Mouse (Mus musculus) embryonic facial prominence, embryonic 14.5 days (tissue): ENCODE data around the gene Cntnap4. TPM values are rescaled to one million over a fixed set of nuclear protein-coding genes. Genes with fewer than 3 reads are reported as not detected.

Experiments used
- ATAC-seq: fragments of 200-750 bp; cut with Nextera tagmentation; 2 replicates; pipeline ENCODE4 v1.8.0; 2017; ENCODE audit warnings: low read depth, moderate number of reproducible peaks, moderate TSS enrichment
- DNase-seq: peaks from one replicate; pipeline ENCODE4 v3.0.0-alpha.2; 2015; ENCODE audit warnings: low spot score
- H3K27ac ChIP-seq: fragments of 300-500 bp; sonication (generic); replicated peaks from 2 replicates; pipeline ENCODE4 v1.5.1; 2014; ENCODE audit warnings: low read depth, mild to moderate bottlenecking, low read length, moderate library complexity
- H3K27me3 ChIP-seq: fragments of 300-500 bp; sonication (generic); replicated peaks from 2 replicates; pipeline ENCODE4 v1.6.1; 2014; ENCODE audit warnings: low read length; ENCODE audit not compliant: control insufficient read depth, insufficient read depth
- H3K36me3 ChIP-seq: fragments of 300-500 bp; sonication (generic); 2 replicates; pipeline ENCODE4 v1.6.1; 2014; ENCODE audit warnings: low read length, mixed read lengths; ENCODE audit not compliant: control insufficient read depth, insufficient read depth
- H3K4me1 ChIP-seq: fragments of 300-500 bp; sonication (generic); 2 replicates; pipeline ENCODE4 v1.6.1; 2014; ENCODE audit warnings: antibody characterized with exemption, low read length; ENCODE audit not compliant: control insufficient read depth, insufficient read depth
- H3K4me2 ChIP-seq: fragments of 300-500 bp; sonication (generic); 2 replicates; pipeline ENCODE4 v1.6.1; 2014; ENCODE audit warnings: low read depth, mild to moderate bottlenecking, low read length, moderate library complexity, mixed read lengths
- H3K4me3 ChIP-seq: fragments of 300-500 bp; sonication (generic); 2 replicates; pipeline ENCODE4 v1.5.1; 2014; ENCODE audit warnings: low read depth, mild to moderate bottlenecking, low read length
- H3K9ac ChIP-seq: fragments of 300-500 bp; sonication (generic); 2 replicates; pipeline ENCODE4 v1.6.1; 2014; ENCODE audit warnings: low read depth, mild to moderate bottlenecking, low read length, moderate library complexity, mixed read lengths
- H3K9me3 ChIP-seq: fragments of 300-500 bp; sonication (generic); 2 replicates; pipeline ENCODE4 v1.6.1; 2016; ENCODE audit warnings: low read length; ENCODE audit not compliant: control insufficient read depth
- WGBS: fragments of 180-500 bp; shearing (Covaris S2); extraction: QIAGEN DNeasy Blood & Tissue Kit; methylation state at CpG from one replicate; pipeline ENCODE4 v1.1.7; 2014; 5-methylcytosine and 5-hydroxymethylcytosine counted together
- polyA plus RNA-seq: library from polyadenylated mRNA; unstranded; fragments of >200 nt; fragmentation: Nextera tagmentation; extraction: Ambion mirVana; gene quantifications from 2 replicates; pipeline ENCODE4 v1.2.1, GENCODE M21; 2014

Gene Cntnap4
- polyA plus RNA-seq, 1 experiment from 2014 or later = 2.3 TPM

DNA sequence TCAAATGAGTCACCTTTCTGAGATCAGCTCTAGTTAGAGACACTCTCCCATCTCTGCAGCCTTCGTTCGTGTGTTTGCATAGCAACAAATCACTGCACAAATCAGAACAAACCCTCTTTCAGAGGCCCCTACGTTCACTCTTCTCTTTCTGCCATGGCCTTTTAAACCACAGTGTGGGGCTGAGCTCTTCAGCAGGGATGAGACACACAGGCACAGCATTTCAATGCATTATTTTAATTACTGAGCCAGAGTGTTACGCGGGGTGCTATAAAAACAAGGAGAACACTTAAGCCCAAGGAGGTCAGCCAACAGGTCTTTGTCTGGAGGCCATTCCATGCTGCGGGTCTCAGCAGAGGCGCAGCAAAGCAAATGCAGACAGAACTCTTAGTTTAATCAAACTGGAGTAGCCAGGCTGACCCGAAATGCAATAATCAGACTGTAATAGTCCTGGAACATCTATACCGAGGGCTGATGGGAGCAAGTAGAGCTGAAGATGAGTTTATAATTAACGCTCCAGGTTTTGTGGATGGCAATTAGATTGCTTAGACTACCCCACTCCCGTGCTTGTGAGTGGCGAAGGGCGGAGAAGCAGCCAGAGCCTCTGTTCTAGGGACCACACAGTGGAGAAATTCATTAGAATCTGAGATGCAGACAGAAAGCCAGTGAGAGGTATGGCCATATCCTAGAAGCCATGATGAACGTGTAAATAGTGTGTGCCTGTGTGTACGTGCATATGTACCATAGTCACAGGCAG lies 26.4 kb downstream of the Cntnap4 start:
- no peak for DNase-seq
- Histone ChIP-seq H3K27me3 (no peaks in the 10 kb centered on the region), H3K27ac (no peak overlapping the region), H3K9me3 (no peaks in the 10 kb centered on the region), H3K4me1 (no peaks in the 10 kb centered on the region), H3K36me3 (no peaks in the 10 kb centered on the region), H3K4me3 (no peak overlapping the region), H3K9ac (no peak overlapping the region), H3K4me2 (no peak overlapping the region)
- WGBS = 71% methylated on average over 15 of the region's 15 CpGs
- ATAC-seq = no peak

- ATAC-seq = no peak
- Histone ChIP-seq H3K9me3 (no peaks in the 10 kb centered on the region), H3K4me1 (no peaks in the 10 kb centered on the region), H3K9ac (no peak overlapping the region), H3K27me3 (no peaks in the 10 kb centered on the region), H3K36me3 (no peaks in the 10 kb centered on the region), H3K27ac (no peak overlapping the region), H3K4me3 (no peak overlapping the region), H3K4me2 (no peak overlapping the region)
- DNase-seq = no peak
- WGBS = 89% methylated on average over 11 of the region's 11 CpGs
Observed at GRCm38 (mm10) chr8:112599975-112600374, 30.1 kb downstream of the Cntnap4 start.

DNA sequence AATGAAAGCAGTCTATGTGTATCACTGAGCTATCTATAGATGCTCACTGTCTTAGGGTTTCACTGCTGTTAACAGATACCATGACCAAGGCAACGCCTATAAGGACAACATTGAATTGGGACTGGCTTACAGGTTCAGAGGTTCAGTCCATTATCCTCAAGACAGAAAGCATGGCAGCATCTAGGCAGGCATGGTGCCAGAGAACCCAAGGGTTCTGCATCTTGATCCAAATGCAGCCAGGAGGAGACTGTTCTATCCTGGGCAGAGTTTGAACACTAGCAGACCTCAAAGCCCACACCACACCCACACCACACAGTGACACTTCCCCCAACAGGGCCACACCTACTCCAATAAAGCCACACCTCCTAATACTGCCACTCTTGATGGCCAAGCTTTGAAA lies 31.3 kb downstream of the Cntnap4 start:
- no peaks in the 10 kb centered on the region for H3K9me3 ChIP-seq
- H3K4me3 ChIP-seq = no peak overlapping the region

DNA sequence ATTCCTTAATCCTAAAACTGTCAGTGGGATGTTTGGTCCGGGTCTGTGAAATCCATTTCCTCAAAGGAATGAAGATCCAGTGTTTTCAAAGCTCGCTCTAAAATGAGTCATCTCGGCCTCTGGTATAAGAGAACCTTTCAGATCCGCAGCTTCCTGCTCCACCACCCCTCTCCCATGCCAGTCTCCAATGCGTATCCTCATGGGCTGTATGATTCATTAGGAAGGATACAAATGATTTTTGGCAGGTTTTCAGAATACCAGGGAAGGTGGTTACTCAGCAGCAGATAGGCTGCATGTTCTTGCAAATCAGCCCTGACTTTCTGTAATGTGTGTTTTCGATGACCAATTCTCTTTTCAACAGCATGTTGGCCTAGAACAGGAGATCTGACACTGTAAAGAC lies 40.3 kb downstream of the Cntnap4 start:
- no peak for ATAC-seq
- no peaks in the 10 kb centered on the region for H3K4me1 ChIP-seq
- H3K9me3 ChIP-seq = no peaks in the 10 kb centered on the region
- no peak overlapping the region for H3K9ac ChIP-seq
- H3K27ac ChIP-seq = no peak overlapping the region
- H3K27me3 ChIP-seq = no peaks in the 10 kb centered on the region
- no peak overlapping the region for H3K4me2 ChIP-seq
- no peaks in the 10 kb centered on the region for H3K36me3 ChIP-seq
- H3K4me3 ChIP-seq = no peak overlapping the region
- WGBS = 80% methylated on average over 6 of the region's 6 CpGs
- no peak for DNase-seq

More for the DNA sequence above, 31.3 kb downstream of the Cntnap4 start:
- Histone ChIP-seq H3K27ac (no peak overlapping the region), H3K9ac (no peak overlapping the region), H3K4me2 (no peak overlapping the region), H3K4me1 (no peaks in the 10 kb centered on the region), H3K27me3 (no peaks in the 10 kb centered on the region), H3K36me3 (no peaks in the 10 kb centered on the region)
- 83% methylated on average over 1 of the region's 1 CpGs for WGBS
- DNase-seq (no peak), ATAC-seq (no peak)

DNA sequence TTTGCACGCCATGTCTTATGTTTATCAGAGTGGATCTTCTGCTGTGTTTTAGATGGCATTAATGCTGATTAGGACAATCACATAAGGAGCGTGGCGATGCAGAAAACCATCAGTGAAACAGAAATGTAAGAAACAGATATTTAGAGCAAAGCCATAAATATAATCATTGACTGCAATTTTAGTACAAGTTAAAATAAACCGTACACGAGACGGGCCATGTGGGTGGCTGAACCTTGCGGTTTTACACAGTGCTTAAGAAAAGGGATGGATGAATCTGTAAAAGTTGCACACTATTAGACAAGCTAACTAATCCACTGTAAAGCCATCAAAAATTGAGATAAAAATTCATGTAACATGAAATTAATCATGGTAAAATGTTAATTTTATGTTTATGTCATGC lies 58.9 kb downstream of the Cntnap4 start:
- no peak for ATAC-seq
- WGBS = 79% methylated on average over 7 of the region's 7 CpGs

GRCm38 (mm10) chr8:112652657-112653056 lies 82.8 kb downstream of the Cntnap4 start:
- no peak overlapping the region for H3K4me3 ChIP-seq
- H3K4me1 ChIP-seq = no peaks in the 10 kb centered on the region
- H3K27ac ChIP-seq = no peak overlapping the region
- no peak overlapping the region for H3K9ac ChIP-seq
- 78% methylated on average over 4 of the region's 4 CpGs for WGBS
- H3K36me3 ChIP-seq = no peaks in the 10 kb centered on the region
- no peaks in the 10 kb centered on the region for H3K27me3 ChIP-seq
- ATAC-seq (no peak), DNase-seq (no peak)
- no peak overlapping the region for H3K4me2 ChIP-seq
- H3K9me3 ChIP-seq = no peaks in the 10 kb centered on the region

More for the DNA sequence above, 58.9 kb downstream of the Cntnap4 start:
- Histone ChIP-seq H3K36me3 (no peaks in the 10 kb centered on the region), H3K4me2 (no peak overlapping the region), H3K9ac (no peak overlapping the region), H3K27ac (no peak overlapping the region), H3K9me3 (no peaks in the 10 kb centered on the region), H3K4me3 (no peak overlapping the region), H3K27me3 (no peaks in the 10 kb centered on the region), H3K4me1 (no peaks in the 10 kb centered on the region)
- no peak for DNase-seq

DNA sequence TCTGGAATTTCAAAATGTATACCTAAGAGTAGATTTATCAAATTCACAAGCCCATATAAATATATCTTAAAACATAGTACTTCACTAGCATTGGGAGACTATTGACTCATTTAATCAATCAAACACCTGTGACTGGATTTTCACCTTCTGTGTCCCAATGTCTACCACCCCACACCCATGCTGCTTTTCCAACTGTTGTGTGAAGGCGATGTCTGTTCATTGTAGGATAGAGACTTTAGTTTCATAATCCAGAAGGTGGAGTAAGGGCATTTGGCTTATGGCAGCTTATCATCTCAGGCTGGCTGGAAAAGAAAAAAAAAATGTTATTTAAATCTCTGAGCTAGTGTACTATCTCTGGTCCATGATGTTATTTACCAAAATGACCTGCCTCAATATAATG lies 83.4 kb downstream of the Cntnap4 start:
- Histone ChIP-seq H3K4me2 (no peak overlapping the region), H3K27me3 (no peaks in the 10 kb centered on the region)
- WGBS = 95% methylated on average over 1 of the region's 1 CpGs

DNA sequence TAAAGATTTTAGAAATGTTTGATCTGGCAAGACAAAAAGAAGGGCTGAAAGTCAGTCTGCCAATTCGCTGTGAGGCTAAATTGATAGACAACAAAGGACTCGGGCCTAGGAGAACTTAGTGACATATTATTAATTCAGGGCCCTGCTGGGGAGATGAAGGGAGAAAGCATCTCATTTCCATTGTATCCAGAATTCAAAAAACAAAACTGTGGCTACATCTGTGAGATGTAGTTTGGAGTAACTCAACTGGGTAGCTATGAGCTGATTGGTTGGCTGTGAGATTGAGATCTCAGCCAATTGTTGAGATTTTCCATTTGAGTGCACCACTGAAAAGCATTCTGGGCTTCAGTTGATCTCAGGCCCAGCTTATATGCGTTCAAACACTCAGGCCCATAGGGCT lies 84.2 kb downstream of the Cntnap4 start:
- H3K4me2 ChIP-seq = no peak overlapping the region
- H3K36me3 ChIP-seq = no peaks in the 10 kb centered on the region
- ATAC-seq (no peak), DNase-seq (no peak)
- H3K27ac ChIP-seq = no peak overlapping the region
- H3K4me3 ChIP-seq = no peak overlapping the region
- H3K9ac ChIP-seq = no peak overlapping the region
- H3K4me1 ChIP-seq = no peaks in the 10 kb centered on the region
- H3K9me3 ChIP-seq = no peaks in the 10 kb centered on the region
- 72% methylated on average over 3 of the region's 3 CpGs for WGBS
- no peaks in the 10 kb centered on the region for H3K27me3 ChIP-seq

More for the DNA sequence above, 83.4 kb downstream of the Cntnap4 start:
- DNase-seq = no peak
- Histone ChIP-seq H3K9me3 (no peaks in the 10 kb centered on the region), H3K4me3 (no peak overlapping the region), H3K36me3 (no peaks in the 10 kb centered on the region), H3K4me1 (no peaks in the 10 kb centered on the region), H3K27ac (no peak overlapping the region), H3K9ac (no peak overlapping the region)
- ATAC-seq = no peak

DNA sequence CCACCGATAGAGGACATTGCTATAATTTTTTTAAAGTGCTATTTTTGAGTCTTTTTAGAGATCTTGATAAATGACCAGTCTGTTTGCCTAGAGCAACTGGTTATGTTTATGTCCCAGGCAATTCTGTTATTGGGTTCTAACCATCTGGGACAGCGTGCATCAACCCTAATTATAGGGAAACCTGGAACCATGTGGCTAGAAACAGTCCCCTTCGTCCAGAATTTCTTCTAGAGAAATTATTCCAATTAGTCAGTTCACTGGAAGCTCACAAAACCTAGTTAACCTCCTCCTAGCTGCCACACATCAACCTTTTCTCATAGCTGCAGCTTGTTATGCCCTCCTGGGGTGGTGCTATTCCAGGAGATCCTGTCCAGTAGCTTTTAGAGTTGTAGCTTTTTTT lies 94.2 kb downstream of the Cntnap4 start:
- no peak for ATAC-seq
- 61% methylated on average over 3 of the region's 3 CpGs for WGBS
- no peak overlapping the region for H3K9ac ChIP-seq

More for the DNA sequence above, 94.2 kb downstream of the Cntnap4 start:
- H3K36me3 ChIP-seq = no peaks in the 10 kb centered on the region
- no peaks in the 10 kb centered on the region for H3K9me3 ChIP-seq
- no peaks in the 10 kb centered on the region for H3K27me3 ChIP-seq
- no peak for DNase-seq
- H3K4me2 ChIP-seq = no peak overlapping the region
- H3K4me1 ChIP-seq = no peaks in the 10 kb centered on the region
- H3K4me3 ChIP-seq = no peak overlapping the region
- no peak overlapping the region for H3K27ac ChIP-seq
